Mouse (Mus musculus): ENCODE measurements around the gene Ptprn. TPM values are rescaled to one million over a fixed set of nuclear protein-coding genes. Genes with fewer than 3 reads are reported as not detected.

Gene Ptprn
- total RNA-seq (2014; fragmentation: Nextera tagmentation): 0.31 TPM in 1 of 2 replicates, not detected in the other
- 0.08 TPM in 1 of 2 replicates, not detected in the other for total RNA-seq (2017)

DNA sequence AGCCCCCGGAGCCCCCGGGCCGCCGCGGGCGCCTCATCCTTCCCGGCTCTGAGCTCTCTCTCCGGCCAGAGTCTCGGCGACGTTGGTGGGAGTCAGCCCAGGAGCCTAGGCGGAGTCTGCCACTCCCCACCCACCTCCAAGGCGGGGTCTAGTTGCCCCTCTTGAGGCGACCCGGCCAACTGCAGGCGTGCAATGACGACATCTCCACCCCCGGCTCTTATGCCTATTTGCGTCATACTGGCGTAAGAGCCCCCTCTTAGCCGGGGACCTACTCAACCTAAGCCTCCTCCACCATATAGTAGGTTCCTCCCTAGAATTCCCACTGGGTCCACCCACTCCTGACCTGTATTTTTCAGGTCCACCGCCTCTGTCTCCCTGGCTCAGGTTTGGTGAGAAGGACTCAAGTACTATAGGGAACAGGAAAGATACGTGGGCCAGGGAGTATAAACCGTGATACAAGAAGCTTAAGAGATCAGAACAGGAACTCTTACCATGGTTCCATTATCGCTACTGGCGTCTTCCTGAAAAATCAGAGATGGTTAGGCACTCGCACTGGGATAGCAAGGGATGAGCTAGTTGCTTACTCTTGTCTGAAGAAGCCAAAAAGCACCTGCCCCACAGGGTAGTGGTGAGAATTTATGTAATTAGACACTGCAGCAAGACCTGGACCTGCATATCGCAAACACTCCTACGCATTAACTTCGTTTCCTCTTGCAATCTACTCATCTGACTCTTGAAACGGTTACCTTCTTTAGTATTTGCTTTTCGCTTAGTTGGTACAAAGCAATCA is at the start of gene Ptprn:
Gene Ptprn, minus strand, starts transcription at position 412 of the 790 bp plus-strand sequence.
- ATAC-seq (replicated peaks; ENCODE audit: low FRiP score, low TSS enrichment, poor library complexity, severe bottlenecking): no peak

- no peak for ATAC-seq (replicated peaks; ENCODE audit: low FRiP score, low TSS enrichment, poor library complexity, severe bottlenecking)
Observed at GRCm38 (mm10) chr1:75311694-75312093, 47.4 kb upstream of the Ptprn start.

DNA sequence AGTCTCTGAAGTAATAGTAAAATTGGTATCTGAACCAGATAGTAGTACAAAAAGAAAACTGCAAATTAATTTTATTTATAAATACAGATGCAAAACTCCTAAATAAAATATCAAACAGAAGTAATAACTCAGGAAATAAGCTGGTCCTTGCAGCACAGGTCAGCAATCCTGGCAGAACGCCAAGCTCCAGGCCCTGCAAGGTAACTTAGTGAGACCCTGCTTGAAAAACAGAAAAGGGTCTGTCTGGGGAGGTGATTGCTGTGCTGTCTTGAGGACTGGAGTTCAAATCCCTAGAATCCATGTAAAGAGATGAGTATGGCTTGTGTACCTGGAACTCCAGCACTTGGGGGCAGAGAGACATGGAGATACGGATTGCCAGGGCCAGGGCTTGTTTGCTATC is 40.4 kb upstream of the Ptprn start:
- ATAC-seq (replicated peaks; ENCODE audit: low FRiP score, low TSS enrichment, poor library complexity, severe bottlenecking): no peak

DNA sequence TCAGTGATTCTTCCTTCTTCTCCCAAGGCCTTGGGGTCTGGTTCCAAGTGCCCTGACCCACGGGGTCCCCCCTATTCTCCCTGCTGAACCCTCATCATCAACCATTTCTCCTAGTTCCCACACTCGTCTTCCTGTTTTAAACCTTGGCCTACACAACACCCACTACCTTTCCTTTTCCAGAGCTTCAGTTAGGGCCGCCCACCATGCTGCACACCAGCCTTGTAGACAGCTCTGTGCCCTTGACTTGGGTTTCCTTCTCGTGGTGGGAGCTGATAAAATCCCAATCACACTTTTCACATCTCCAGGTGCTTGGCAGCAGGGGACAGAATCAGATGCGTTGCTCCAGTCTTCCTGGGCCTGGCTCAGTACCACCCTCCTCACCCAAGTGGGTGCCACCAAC is 30.0 kb upstream of the Ptprn start:
- no peak for ATAC-seq (replicated peaks; ENCODE audit: low FRiP score, low TSS enrichment, poor library complexity, severe bottlenecking)

DNA sequence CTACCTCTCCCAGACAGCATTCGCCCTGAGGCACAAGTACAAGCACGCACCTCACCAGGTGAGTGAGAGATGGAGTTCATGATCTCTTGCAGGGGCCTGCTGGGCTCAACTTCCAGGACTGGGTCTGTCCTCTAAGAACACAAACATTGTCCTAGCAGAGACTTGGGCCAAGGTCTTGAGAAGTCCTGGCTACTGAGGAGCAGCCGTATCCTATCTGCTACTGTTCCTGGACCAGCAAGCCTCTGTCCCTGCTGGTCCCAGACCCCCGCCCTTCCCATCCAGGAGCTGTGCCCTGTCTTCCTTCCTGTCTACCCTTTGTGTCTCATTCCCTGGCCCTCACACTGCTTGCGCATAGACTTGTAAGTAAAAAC is 29.0 kb upstream of the Ptprn start:
- no peak for ATAC-seq (replicated peaks; ENCODE audit: low FRiP score, low TSS enrichment, poor library complexity, severe bottlenecking)

DNA sequence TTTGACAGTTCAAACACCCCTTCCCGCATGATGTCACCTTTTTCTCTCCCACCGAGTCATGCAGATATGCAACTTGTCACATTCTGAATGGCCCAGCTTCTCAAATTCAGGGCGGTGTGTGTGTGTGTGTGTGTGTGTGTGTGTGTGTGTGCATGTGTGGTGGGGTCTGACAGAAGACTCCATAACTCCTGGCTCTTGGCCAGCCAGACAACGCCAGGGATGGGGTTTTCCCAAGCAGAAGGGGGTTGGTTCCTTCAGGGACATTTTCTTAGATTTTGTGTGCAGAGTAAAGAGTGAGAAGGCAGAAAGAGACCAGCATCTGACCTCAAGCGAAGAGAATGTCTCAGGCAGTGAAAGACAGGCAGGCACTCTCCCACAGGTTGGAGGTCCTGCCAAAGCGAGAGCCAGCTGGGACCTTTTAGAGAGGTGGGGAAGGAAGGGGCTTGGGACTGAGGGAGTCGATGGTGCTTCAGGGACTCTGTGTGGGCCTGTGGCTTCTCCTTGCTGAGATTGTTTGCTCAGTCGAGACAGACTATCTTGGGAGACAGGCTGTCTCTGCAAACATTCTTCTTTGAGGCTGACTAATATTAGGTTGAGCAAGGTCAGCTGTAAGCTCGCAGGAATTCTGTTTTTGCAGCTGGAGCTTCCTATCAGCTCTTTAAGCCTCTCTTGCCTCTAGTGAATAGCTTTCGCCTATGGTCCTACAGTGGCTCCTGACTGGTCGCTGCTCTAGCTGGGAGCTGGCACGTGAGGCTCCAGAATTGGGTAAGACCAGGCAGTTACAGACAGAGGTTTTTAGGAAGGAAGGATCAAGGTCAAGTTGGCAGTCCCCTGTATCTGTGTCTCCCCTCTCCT is 28.4 kb upstream of the Ptprn start:
- no peak for ATAC-seq (replicated peaks; ENCODE audit: low FRiP score, low TSS enrichment, poor library complexity, severe bottlenecking)

- ATAC-seq (replicated peaks; ENCODE audit: low FRiP score, low TSS enrichment, poor library complexity, severe bottlenecking): no peak
Observed at GRCm38 (mm10) chr1:75291321-75291720, 27.0 kb upstream of the Ptprn start.

- ATAC-seq (replicated peaks; ENCODE audit: low FRiP score, low TSS enrichment, poor library complexity, severe bottlenecking): no peak
Observed at GRCm38 (mm10) chr1:75290582-75290981, 26.3 kb upstream of the Ptprn start.

GRCm38 (mm10) chr1:75289888-75290431 is 25.7 kb upstream of the Ptprn start:
- no peak for ATAC-seq (replicated peaks; ENCODE audit: low FRiP score, low TSS enrichment, poor library complexity, severe bottlenecking)

GRCm38 (mm10) chr1:75289376-75289775 is 25.1 kb upstream of the Ptprn start:
- no peak for ATAC-seq (replicated peaks; ENCODE audit: low FRiP score, low TSS enrichment, poor library complexity, severe bottlenecking)

- ATAC-seq (replicated peaks; ENCODE audit: low FRiP score, low TSS enrichment, poor library complexity, severe bottlenecking): no peak
Observed at GRCm38 (mm10) chr1:75284911-75285310, 20.6 kb upstream of the Ptprn start.

DNA sequence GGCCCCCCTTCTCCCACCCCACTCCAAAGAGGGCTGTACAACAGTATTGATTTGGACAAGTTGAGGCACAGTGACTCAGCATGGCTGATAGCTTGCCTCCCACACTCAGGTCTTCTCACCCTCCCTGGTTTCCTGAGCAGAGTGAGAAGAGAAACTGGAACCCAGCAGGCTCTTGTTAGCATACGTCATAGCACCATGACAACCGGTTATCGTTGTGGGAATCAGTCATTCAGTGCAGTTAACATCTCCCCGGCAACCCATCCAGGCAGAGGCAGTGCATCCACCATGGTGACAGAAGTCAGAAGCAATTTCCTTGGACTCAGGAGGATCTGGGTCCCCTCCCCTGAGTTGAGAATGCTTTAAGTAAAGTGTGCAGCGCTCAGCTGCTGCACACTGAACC is 18.7 kb upstream of the Ptprn start:
- no peak for ATAC-seq (replicated peaks; ENCODE audit: low FRiP score, low TSS enrichment, poor library complexity, severe bottlenecking)

- no peak for ATAC-seq (replicated peaks; ENCODE audit: low FRiP score, low TSS enrichment, poor library complexity, severe bottlenecking)
Observed at GRCm38 (mm10) chr1:75278228-75278627, 13.9 kb upstream of the Ptprn start, which contains the start of gene Resp18. Resp18 (minus strand) TSS chr1:75278415.

DNA sequence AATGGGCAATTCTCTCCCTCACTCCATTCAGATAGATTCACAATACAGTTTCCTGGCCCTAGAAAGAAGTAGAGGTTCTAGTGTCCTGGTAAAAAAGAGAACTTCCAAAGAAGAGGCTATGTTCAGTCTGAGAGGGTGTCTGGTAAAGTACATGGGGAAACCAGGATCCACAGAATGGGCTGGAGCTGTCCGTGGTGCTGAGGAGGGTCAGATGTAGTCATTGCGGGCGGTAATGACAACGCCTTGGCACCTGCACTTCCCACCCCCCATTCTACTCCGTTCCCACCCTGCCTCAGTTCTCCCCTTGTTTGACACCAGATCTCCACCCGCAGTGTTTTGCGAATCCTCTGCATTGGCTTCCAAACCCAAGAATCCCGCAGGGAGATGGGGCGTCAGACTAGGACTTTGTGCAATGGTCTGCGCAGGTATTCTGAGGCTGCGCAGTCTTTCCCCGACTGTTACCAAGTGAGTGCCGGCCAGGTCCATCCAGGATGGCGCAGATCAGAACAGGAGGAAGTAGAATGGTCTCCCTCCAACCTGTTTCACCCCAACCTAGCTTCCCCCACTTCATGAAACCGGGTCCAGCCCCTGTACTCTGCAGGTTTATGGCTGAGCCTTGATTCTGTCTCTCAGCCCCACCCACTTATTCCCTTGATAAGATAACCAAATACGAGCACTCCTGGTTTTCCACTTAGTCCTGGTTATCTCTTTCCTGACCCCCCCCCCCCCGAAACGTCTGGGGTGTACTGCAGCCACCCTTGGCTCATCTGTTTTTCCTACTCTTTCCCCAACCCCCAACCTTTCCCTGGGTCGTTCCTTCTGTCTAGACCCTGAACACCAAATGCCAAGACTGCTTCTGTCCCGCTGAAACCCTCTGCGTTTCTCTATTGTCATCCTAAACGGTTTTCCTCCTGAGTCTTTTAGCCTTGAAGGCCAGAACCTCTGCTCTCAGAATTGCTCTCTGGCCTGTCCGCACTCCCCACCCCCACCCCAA is 13.2 kb upstream of the Ptprn start:
- ATAC-seq (replicated peaks; ENCODE audit: low FRiP score, low TSS enrichment, poor library complexity, severe bottlenecking): peak; percentile 55; the same call in 1 of the 2 replicates

GRCm38 (mm10) chr1:75262969-75263951 is 1.0 kb downstream of the Ptprn start:
- peak; percentile 81 for ATAC-seq (replicated peaks; ENCODE audit: low FRiP score, low TSS enrichment, poor library complexity, severe bottlenecking)

GRCm38 (mm10) chr1:75261278-75261677 is 3.0 kb downstream of the Ptprn start:
- ATAC-seq (replicated peaks; ENCODE audit: low FRiP score, low TSS enrichment, poor library complexity, severe bottlenecking): no peak

DNA sequence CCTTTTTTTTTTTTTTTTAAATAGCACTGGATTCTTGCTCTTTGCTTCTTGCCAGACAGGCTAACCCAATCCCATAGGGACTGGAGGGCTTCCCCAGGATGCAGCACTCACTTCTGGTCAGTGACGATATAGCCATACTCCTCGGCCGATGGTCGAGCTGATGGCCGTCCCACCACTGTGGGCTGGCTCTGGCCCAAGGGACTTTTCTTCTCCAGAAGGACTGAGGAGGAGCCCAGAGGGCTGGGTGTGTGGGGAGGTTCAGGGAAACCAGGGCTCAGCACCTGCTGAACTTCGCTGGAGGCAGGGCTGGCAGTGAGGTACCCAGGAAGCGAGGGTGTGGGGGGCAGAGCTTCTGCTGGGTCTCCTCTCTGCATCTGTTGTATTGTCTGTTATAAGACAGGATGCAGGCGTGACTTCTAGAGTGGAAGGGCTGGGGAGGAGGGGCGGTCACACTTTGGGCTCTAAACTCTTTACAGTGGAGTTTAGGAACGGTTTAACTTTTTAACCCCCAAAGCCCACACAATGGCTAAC is 8.7 kb downstream of the Ptprn start:
- no peak for ATAC-seq (replicated peaks; ENCODE audit: low FRiP score, low TSS enrichment, poor library complexity, severe bottlenecking)

- no peak for ATAC-seq (replicated peaks; ENCODE audit: low FRiP score, low TSS enrichment, poor library complexity, severe bottlenecking)
Observed at GRCm38 (mm10) chr1:75254625-75255013, 9.7 kb downstream of the Ptprn start.

All from megakaryocyte-erythroid progenitor cell, adult 5-6 weeks (primary cell).